Mouse (Mus musculus) midbrain, embryonic 10.5 days (tissue): ENCODE data around the gene Mboat2. TPM values are rescaled to one million over a fixed set of nuclear protein-coding genes. Genes with fewer than 3 reads are reported as not detected.

Experiments
- DNase-seq: peaks from one replicate; pipeline ENCODE4 v3.0.0-alpha.2; 2017; ENCODE audit warnings: low spot score
- H3K27ac ChIP-seq: fragments of 300-500 bp; sonication (generic); replicated peaks from 2 replicates; pipeline ENCODE4 v1.5.1; 2016; ENCODE audit warnings: mild to moderate bottlenecking
- H3K27me3 ChIP-seq: fragments of 300-500 bp; sonication (generic); 2 replicates; pipeline ENCODE4 v1.6.1; 2016; ENCODE audit warnings: low read depth, mild to moderate bottlenecking; ENCODE audit not compliant: poor library complexity, severe bottlenecking
- H3K36me3 ChIP-seq: fragments of 300-500 bp; sonication (generic); 2 replicates; pipeline ENCODE4 v1.6.1; 2016; ENCODE audit warnings: mild to moderate bottlenecking, moderate library complexity
- H3K4me1 ChIP-seq: fragments of 300-500 bp; sonication (generic); 2 replicates; pipeline ENCODE4 v1.6.1; 2016
- H3K4me3 ChIP-seq: fragments of 300-500 bp; sonication (generic); 2 replicates; pipeline ENCODE4 v1.5.1; 2016; ENCODE audit warnings: mild to moderate bottlenecking, moderate library complexity
- H3K9me3 ChIP-seq: fragments of 300-500 bp; sonication (generic); replicated peaks from 2 replicates; pipeline ENCODE4 v1.6.1; 2016; ENCODE audit warnings: mild to moderate bottlenecking
- WGBS: fragments of 180-500 bp; shearing (Covaris S2); methylation state at CpG from one replicate; pipeline ENCODE4 v1.1.7; 2016; 5-methylcytosine and 5-hydroxymethylcytosine counted together
- polyA plus RNA-seq: library from polyadenylated mRNA; unstranded; fragments of >200 nt; fragmentation: Nextera tagmentation; extraction: Ambion mirVana; gene quantifications from 2 replicates; pipeline ENCODE4 v1.2.1, GENCODE M21; 2016

The Mboat2 gene
- polyA plus RNA-seq, 1 experiment from 2014 or later: 49.8 TPM

- WGBS: 87% methylated on average over 9 of the region's 9 CpGs
- H3K4me3 ChIP-seq: no peak overlapping the region
- peaks cover 73% of the 10 kb centered on the region for H3K36me3 ChIP-seq
- H3K4me1 ChIP-seq: no peaks in the 10 kb centered on the region
- H3K9me3 ChIP-seq: no peaks in the 10 kb centered on the region
- no peak for DNase-seq
- H3K27me3 ChIP-seq: no peaks in the 10 kb centered on the region
- H3K27ac ChIP-seq: no peak overlapping the region
These were observed 112.1 kb downstream of the Mboat2 start for GRCm38 (mm10) chr12:24942619-24943287.

DNA sequence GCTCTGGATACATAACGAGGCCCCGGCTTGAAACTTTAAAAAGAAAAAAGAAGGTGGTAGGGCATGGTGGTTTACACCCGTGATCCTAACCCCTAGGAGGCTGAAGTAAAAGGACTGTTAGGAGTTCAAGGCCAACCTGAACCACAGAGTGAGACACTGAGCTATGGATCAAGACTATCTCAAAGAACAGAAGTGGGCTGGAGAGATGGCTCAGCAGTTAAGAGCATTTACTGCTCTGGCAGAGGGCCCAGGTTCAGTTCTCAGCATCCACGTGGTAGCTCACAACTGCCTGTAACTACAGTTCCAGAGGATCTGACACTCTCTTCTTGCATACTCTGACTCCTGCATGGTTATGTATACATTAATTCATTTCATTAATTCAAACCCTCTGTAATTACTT lies 112.7 kb downstream of the Mboat2 start:
- 92% methylated on average over 4 of the region's 4 CpGs for WGBS
- H3K36me3 ChIP-seq: peaks cover 74% of the 10 kb centered on the region
- no peak overlapping the region for H3K27ac ChIP-seq
- no peak for DNase-seq
- H3K9me3 ChIP-seq: no peaks in the 10 kb centered on the region
- no peaks in the 10 kb centered on the region for H3K4me1 ChIP-seq
- no peaks in the 10 kb centered on the region for H3K27me3 ChIP-seq
- no peak overlapping the region for H3K4me3 ChIP-seq

DNA sequence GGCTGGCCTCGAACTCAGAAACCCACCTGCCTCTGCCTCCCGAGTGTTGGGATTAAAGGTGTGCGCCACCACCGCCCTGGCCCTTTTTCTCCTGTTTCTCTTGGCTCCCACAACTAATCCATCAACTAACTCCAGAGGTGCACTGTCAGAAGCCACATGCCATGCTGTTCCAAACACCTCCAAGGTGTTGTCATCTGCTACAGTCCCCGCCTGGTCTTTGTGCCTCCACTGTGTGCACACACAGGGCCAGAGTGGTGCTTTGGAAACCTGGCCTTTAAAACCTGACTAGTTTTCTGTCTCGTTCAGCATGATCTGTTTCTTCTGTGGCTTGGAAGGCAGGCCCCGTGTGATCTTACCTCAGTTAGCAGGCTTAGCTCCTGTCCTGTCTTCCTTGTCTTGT lies 113.9 kb downstream of the Mboat2 start:
- H3K9me3 ChIP-seq: no peaks in the 10 kb centered on the region
- H3K36me3 ChIP-seq: peaks cover 72% of the 10 kb centered on the region
- H3K4me3 ChIP-seq: no peak overlapping the region
- 93% methylated on average over 7 of the region's 7 CpGs for WGBS
- H3K4me1 ChIP-seq: no peaks in the 10 kb centered on the region
- H3K27me3 ChIP-seq: no peaks in the 10 kb centered on the region
- H3K27ac ChIP-seq: no peak overlapping the region
- DNase-seq: no peak

- no peak for DNase-seq
- no peak overlapping the region for H3K4me3 ChIP-seq
- H3K27me3 ChIP-seq: no peaks in the 10 kb centered on the region
- H3K9me3 ChIP-seq: no peaks in the 10 kb centered on the region
- 93% methylated on average over 14 of the region's 14 CpGs for WGBS
- no peaks in the 10 kb centered on the region for H3K4me1 ChIP-seq
- H3K27ac ChIP-seq: no peak overlapping the region
- peaks cover 70% of the 10 kb centered on the region for H3K36me3 ChIP-seq
These were observed 116.4 kb downstream of the Mboat2 start for GRCm38 (mm10) chr12:24947065-24947464.

GRCm38 (mm10) chr12:24948344-24948743 lies 117.7 kb downstream of the Mboat2 start:
- Histone ChIP-seq H3K4me3 (no peak overlapping the region), H3K36me3 (peaks cover 69% of the 10 kb centered on the region), H3K9me3 (no peaks in the 10 kb centered on the region), H3K27me3 (no peaks in the 10 kb centered on the region), H3K4me1 (no peaks in the 10 kb centered on the region), H3K27ac (no peak overlapping the region)
- 62% methylated on average over 3 of the region's 3 CpGs for WGBS
- DNase-seq: no peak

DNA sequence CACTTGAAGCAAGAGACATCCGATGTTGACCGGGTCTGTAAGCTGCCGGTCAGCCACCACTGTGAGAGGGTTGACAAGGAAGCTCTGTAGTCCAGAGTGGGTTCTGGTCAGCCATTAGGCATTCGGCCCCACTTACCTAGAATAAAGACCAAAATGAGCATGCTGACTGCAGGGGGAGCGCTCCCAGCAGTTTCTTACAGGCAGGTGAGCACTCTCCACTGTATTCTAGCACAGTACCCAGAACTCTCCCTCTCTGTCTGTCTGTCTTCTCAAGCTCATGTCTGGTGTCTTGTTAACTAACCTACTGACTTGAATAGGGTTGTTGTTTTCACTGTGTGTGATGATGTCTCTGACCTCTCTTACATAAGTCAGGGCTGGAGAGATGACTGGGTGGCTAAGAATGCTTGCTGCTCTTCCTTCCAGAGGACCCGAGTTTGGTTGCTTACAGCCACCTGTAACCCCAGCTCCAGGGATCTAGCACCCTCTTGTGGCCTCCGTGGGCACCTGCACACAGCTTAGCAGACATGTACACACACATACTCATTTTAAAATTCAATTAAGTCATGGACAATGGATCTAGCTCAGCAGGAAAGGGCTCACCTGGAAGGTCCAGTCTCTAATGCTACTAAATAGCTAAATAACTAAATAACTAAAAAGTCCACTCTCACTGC lies 119.8 kb downstream of the Mboat2 start:
- no peak for DNase-seq
- Histone ChIP-seq H3K9me3 (no peaks in the 10 kb centered on the region), H3K36me3 (peaks cover 76% of the 10 kb centered on the region), H3K4me1 (no peaks in the 10 kb centered on the region), H3K27me3 (no peaks in the 10 kb centered on the region), H3K27ac (no peak overlapping the region), H3K4me3 (no peak overlapping the region)
- 92% methylated on average over 7 of the region's 7 CpGs for WGBS

GRCm38 (mm10) chr12:24952147-24952546 lies 121.5 kb downstream of the Mboat2 start:
- no peaks in the 10 kb centered on the region for H3K27me3 ChIP-seq
- no peaks in the 10 kb centered on the region for H3K9me3 ChIP-seq
- peak; percentile 69 for DNase-seq
- H3K4me3 ChIP-seq: no peak overlapping the region
- H3K36me3 ChIP-seq: peaks cover 79% of the 10 kb centered on the region
- no peak overlapping the region for H3K27ac ChIP-seq
- WGBS: 78% methylated on average over 6 of the region's 6 CpGs
- no peaks in the 10 kb centered on the region for H3K4me1 ChIP-seq

DNA sequence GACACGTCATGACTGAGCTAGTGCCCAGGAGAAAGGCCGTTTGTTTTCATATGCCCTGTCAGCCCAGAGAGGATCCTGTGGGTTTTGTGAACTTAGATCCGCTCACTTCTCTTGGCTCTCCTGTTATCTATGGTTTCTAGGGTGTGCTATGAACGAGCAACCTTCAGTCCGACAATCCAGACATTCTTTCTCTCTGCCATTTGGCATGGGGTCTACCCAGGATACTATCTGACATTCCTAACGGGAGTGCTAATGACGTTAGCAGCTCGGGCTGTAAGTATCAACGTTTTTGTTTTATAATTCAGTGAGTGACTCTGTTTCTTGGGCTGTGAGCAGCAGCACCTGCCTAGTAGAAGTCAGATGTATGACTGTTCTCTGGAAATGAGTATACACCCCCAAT lies 124.5 kb downstream of the Mboat2 start:
- H3K36me3 ChIP-seq: peaks cover 88% of the 10 kb centered on the region
- 92% methylated on average over 9 of the region's 9 CpGs for WGBS
- no peak for DNase-seq

GRCm38 (mm10) chr12:24958526-24958925 lies 127.8 kb downstream of the Mboat2 start:
- Histone ChIP-seq H3K27me3 (no peaks in the 10 kb centered on the region), H3K36me3 (peaks cover 65% of the 10 kb centered on the region), H3K4me3 (no peak overlapping the region), H3K27ac (no peak overlapping the region), H3K9me3 (no peaks in the 10 kb centered on the region), H3K4me1 (no peaks in the 10 kb centered on the region)
- DNase-seq: no peak
- 91% methylated on average over 3 of the region's 3 CpGs for WGBS

More for the DNA sequence above, 124.5 kb downstream of the Mboat2 start:
- H3K27me3 ChIP-seq: no peaks in the 10 kb centered on the region
- no peak overlapping the region for H3K4me3 ChIP-seq
- H3K27ac ChIP-seq: no peak overlapping the region
- no peaks in the 10 kb centered on the region for H3K4me1 ChIP-seq
- no peaks in the 10 kb centered on the region for H3K9me3 ChIP-seq

DNA sequence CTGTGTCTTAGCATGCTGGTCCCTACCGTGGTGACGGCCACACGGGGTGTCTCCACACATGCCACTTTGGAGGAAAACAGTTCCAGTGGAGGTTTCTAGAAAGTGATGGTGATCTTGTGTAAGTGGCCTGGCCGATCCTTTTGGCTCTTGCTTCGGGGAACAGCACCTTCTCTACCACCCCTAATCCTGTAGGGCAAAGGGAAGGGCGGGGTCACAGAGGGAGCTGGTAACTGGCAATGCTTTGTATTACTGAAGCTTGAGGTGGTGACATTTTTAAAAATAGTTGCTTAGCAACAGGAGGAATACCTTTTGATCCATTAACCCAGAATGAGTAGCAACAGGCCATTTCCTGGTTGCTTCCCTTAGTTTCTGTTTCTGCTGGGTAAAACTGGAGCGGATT lies 131.1 kb downstream of the Mboat2 start:
- H3K4me1 ChIP-seq: no peaks in the 10 kb centered on the region
- no peak overlapping the region for H3K27ac ChIP-seq
- WGBS: 90% methylated on average over 7 of the region's 7 CpGs
- no peak overlapping the region for H3K4me3 ChIP-seq
- no peaks in the 10 kb centered on the region for H3K27me3 ChIP-seq
- peaks cover 39% of the 10 kb centered on the region for H3K36me3 ChIP-seq
- H3K9me3 ChIP-seq: no peaks in the 10 kb centered on the region; the same call in 1 of the 2 replicates
- no peak for DNase-seq

DNA sequence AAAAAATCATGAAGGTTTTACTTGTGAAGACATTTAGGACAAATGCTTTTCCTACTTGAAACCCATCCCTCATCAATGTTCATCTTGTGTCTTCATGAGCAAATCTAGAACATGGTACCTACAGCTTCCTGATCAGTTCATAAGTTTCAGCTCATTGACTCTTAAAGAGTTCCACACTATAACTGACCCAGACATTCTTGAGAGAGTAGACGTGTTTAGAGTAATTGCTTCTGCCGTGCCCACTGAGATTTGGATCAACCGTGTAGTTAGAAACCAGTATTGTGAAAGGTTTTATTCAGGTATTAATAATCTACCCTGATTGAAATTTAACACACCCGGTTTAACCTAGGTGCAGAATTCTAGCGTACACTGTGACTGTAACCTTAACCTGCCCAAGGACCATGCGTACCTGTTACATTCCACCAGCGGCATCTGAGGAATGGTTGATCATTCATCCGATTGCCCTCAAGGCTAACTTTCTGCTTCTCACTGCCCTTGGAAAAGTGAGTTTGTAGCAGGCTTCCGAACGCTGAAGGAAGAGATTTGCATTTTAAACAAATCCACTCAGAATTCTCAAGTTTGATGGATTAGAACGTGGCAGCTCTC lies 131.8 kb downstream of the Mboat2 start:
- 87% methylated on average over 11 of the region's 11 CpGs for WGBS
- H3K4me1 ChIP-seq: no peaks in the 10 kb centered on the region
- no peaks in the 10 kb centered on the region for H3K27me3 ChIP-seq
- H3K36me3 ChIP-seq: peaks cover 33% of the 10 kb centered on the region
- H3K27ac ChIP-seq: no peak overlapping the region
- DNase-seq: no peak
- no peak overlapping the region for H3K4me3 ChIP-seq
- no peaks in the 10 kb centered on the region; the same call in 1 of the 2 replicates for H3K9me3 ChIP-seq

- no peaks in the 10 kb centered on the region for H3K4me1 ChIP-seq
- peaks cover 24% of the 10 kb centered on the region for H3K36me3 ChIP-seq
- H3K4me3 ChIP-seq: no peak overlapping the region
- no peak for DNase-seq
- no peak overlapping the region for H3K27ac ChIP-seq
- H3K27me3 ChIP-seq: no peaks in the 10 kb centered on the region
- H3K9me3 ChIP-seq: no peaks in the 10 kb centered on the region; the same call in 1 of the 2 replicates
- WGBS: 82% methylated on average over 13 of the region's 13 CpGs
These were observed 132.8 kb downstream of the Mboat2 start for GRCm38 (mm10) chr12:24963393-24964022.

DNA sequence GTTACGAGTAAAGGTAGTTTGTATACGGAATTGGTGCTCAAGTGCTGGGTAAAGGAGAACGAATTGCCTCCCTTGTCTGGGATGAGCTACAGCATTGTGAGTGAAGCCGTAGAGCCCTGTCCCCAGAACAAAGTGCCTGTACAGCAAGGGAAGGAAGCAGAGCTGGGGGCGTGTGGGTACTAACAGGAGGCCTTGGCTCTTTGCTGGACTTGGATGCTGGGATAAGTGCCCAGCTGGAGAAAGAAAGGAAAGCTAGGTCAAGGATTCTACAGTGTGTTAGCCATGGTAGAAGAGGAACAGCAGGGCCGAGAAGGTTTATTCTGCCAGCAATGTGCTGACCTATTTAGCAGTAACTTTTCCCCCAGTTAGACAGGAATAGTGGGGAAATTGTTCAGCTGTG lies 134.7 kb downstream of the Mboat2 start:
- Histone ChIP-seq H3K4me1 (no peaks in the 10 kb centered on the region), H3K36me3 (peaks cover 9% of the 10 kb centered on the region; the same call in 1 of the 2 replicates), H3K4me3 (no peak overlapping the region), H3K27ac (no peak overlapping the region), H3K27me3 (no peaks in the 10 kb centered on the region), H3K9me3 (no peaks in the 10 kb centered on the region; the same call in 1 of the 2 replicates)
- WGBS: 86% methylated on average over 6 of the region's 6 CpGs
- DNase-seq: no peak
